Mouse (Mus musculus) G1E (cell line): ENCODE measurements around the gene Kcna1.

ENCODE experiments used
- CTCF ChIP-seq: IDR thresholded peaks from 2 replicates; pipeline ENCODE4 v1.5.1; 2012; ENCODE audit warnings: low read depth, low read length, inconsistent platforms, mixed read lengths
- GATA1 ChIP-seq: IDR thresholded peaks from 2 replicates; pipeline ENCODE4 v1.6.1; 2012; ENCODE audit warnings: borderline replicate concordance, low read length, inconsistent platforms, mixed read lengths
- GATA2 ChIP-seq: IDR thresholded peaks from 2 replicates; pipeline ENCODE4 v1.6.1; 2012; ENCODE audit warnings: low read depth, low read length, inconsistent platforms, borderline replicate concordance
- POLR2AphosphoS5 ChIP-seq: IDR thresholded peaks from 2 replicates; pipeline ENCODE4 v1.6.1; 2012; ENCODE audit warnings: low read depth, low read length, inconsistent platforms; ENCODE audit not compliant: insufficient replicate concordance
- TAL1 ChIP-seq: conservative IDR thresholded peaks from 2 replicates; pipeline ENCODE4 v1.6.1; 2012; ENCODE audit warnings: low read depth, low read length, inconsistent platforms, mixed read lengths

- TF ChIP-seq CTCF = no peak
- no peak for TF ChIP-seq GATA1
- no peak for TF ChIP-seq TAL1
- TF ChIP-seq POLR2AphosphoS5 = no peak
- TF ChIP-seq GATA2 = no peak
Observed at GRCm38 (mm10) chr6:126595130-126595529, 51.1 kb downstream of the Kcna1 start.
